Mouse (Mus musculus): Measurements from ENCODE around the gene Gm49369. TPM values are rescaled to one million over a fixed set of nuclear protein-coding genes. Genes with fewer than 3 reads are reported as not detected.

Gene Gm49369
- total and polyA plus RNA-seq, 3 experiments = 5.2 to 8.4 TPM; not detected in 1

DNA sequence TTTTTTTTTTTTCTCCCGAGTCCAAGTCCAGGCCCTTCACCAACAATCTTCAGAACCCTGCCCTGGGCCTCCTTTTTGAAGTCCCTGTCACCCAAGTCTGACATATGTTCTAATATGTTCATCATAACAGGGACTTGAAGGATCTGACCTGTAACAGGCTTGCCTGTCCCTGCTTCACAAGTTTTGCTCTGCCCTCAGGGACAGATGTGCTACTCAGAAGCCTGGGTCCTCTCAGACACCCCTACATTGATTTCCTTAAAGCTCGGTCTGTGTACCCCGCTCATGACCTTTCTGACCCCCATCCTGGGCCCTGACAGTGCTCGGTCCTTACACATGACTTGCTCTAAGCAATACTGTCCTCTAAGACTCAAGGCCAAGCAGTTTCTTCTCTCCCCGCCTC lies 9.4 kb downstream of the Gm49369 start (continued):
- TF ChIP-seq GABPA (IDR thresholded peaks at IDR 0.05; ENCODE audit: insufficient replicate concordance, low read depth, low read length) (no peak), MAX (IDR thresholded peaks at IDR 0.05; ENCODE audit: low read length) (no peak)

- dilution Hi-C loops (cut with MboI; ENCODE audit: extremely low pct_ligation_motif_present, extremely low pct_unique_long_range_greater_than_20kb, low sequenced_read_pairs) = no loop called here
- Histone ChIP-seq H3K4me1 (ENCODE audit: control insufficient read depth in 1 of 2, insufficient read depth in 2 of 2) (no peaks in the 10 kb centered on the region), H3K27me3 (replicated peaks) (peaks cover 9% of the 10 kb centered on the region), H3K4me2 (ENCODE audit: insufficient read depth, low read depth, poor library complexity, severe bottlenecking) (no peak overlapping the region), H3K9ac (ENCODE audit: insufficient read depth, low read depth) (no peak overlapping the region), H3K4me3 (replicated peaks in 1 of 3; ENCODE audit: low read depth in 2 of 3, low read length in 2 of 3, poor library complexity in 1 of 3) (no peak overlapping the region), H3K27ac (ENCODE audit: insufficient read depth, low read depth) (no peak overlapping the region), H3K36me3 (replicated peaks in 1 of 2; ENCODE audit: control insufficient read depth in 1 of 2, insufficient read depth in 1 of 2, low read length in 1 of 2) (peaks cover 12 to 28% of the 10 kb centered on the region in 2 experiments), H3K9me3 (replicated peaks; ENCODE audit: low read length) (no peaks in the 10 kb centered on the region), H3K79me2 (replicated peaks; ENCODE audit: control insufficient read depth, extremely low read depth, insufficient read depth, poor library complexity, severe bottlenecking) (no peaks in the 10 kb centered on the region)
- TF ChIP-seq RAD21 (IDR thresholded peaks at IDR 0.05; ENCODE audit: low read depth, low read length) = no peak
- TF ChIP-seq E2F4 (IDR thresholded peaks at IDR 0.05; ENCODE audit: insufficient replicate concordance, low read depth, low read length) = no peak
- no peak for TF ChIP-seq RCOR1 (conservative IDR thresholded peaks at IDR 0.05; ENCODE audit: low read depth, low read length)
- TF ChIP-seq KAT2A (IDR thresholded peaks at IDR 0.05; ENCODE audit: insufficient replicate concordance, low read length) = no peak
- TF ChIP-seq BHLHE40 (IDR thresholded peaks at IDR 0.05; ENCODE audit: low read depth, low read length) = no peak
- TF ChIP-seq IRF4 (IDR thresholded peaks at IDR 0.05; ENCODE audit: low read depth, low read length) = no peak
- in situ Hi-C loops (cut with MboI; ENCODE audit: low pct_ligation_motif_present, low pct_unique_long_range_greater_than_20kb, low sequenced_read_pairs) = no loop called here
- no peak for DNase-seq (ENCODE audit: extremely low read depth)
Observed at GRCm38 (mm10) chr7:142371768-142372661, 10.5 kb downstream of the Gm49369 start.

- peaks cover 9% of the 10 kb centered on the region for H3K27me3 ChIP-seq (replicated peaks)
- dilution Hi-C loops (cut with MboI; ENCODE audit: extremely low pct_ligation_motif_present, extremely low pct_unique_long_range_greater_than_20kb, low sequenced_read_pairs) = no loop called here
- DNase-seq (ENCODE audit: extremely low read depth) = no peak
- no peak for TF ChIP-seq MAX (IDR thresholded peaks at IDR 0.05; ENCODE audit: low read length)
- TF ChIP-seq MAZ (IDR thresholded peaks at IDR 0.05; ENCODE audit: low read depth, low read length) = no peak
- TF ChIP-seq JUND (conservative IDR thresholded peaks at IDR 0.05; ENCODE audit: low read depth, low read length) = no peak
- TF ChIP-seq TBP (conservative IDR thresholded peaks at IDR 0.05; ENCODE audit: low read depth, low read length) = no peak
- no peak for TF ChIP-seq PAX5 (IDR thresholded peaks at IDR 0.05; ENCODE audit: low read length)
- H3K4me2 ChIP-seq (ENCODE audit: insufficient read depth, low read depth, poor library complexity, severe bottlenecking) = no peak overlapping the region
- no peak overlapping the region for H3K4me3 ChIP-seq (replicated peaks in 1 of 3; ENCODE audit: low read depth in 2 of 3, low read length in 2 of 3, poor library complexity in 1 of 3)
- H3K36me3 ChIP-seq (replicated peaks in 1 of 2; ENCODE audit: control insufficient read depth in 1 of 2, insufficient read depth in 1 of 2, low read length in 1 of 2) = peaks cover 6 to 22% of the 10 kb centered on the region in 2 experiments
- no peak overlapping the region for H3K9ac ChIP-seq (ENCODE audit: insufficient read depth, low read depth)
- no peaks in the 10 kb centered on the region for H3K9me3 ChIP-seq (replicated peaks; ENCODE audit: low read length)
- in situ Hi-C loops (cut with MboI; ENCODE audit: low pct_ligation_motif_present, low pct_unique_long_range_greater_than_20kb, low sequenced_read_pairs) = no loop called here
- no peaks in the 10 kb centered on the region for H3K4me1 ChIP-seq (ENCODE audit: control insufficient read depth in 1 of 2, insufficient read depth in 2 of 2)
- H3K79me2 ChIP-seq (replicated peaks; ENCODE audit: control insufficient read depth, extremely low read depth, insufficient read depth, poor library complexity, severe bottlenecking) = no peaks in the 10 kb centered on the region
- no peak overlapping the region for H3K27ac ChIP-seq (ENCODE audit: insufficient read depth, low read depth)
Observed at GRCm38 (mm10) chr7:142371398-142371767, 11.1 kb downstream of the Gm49369 start.

All from CH12.LX (cell line).